Mouse (Mus musculus): Measurements from ENCODE around the gene Grid1.

Gene Grid1

DNA sequence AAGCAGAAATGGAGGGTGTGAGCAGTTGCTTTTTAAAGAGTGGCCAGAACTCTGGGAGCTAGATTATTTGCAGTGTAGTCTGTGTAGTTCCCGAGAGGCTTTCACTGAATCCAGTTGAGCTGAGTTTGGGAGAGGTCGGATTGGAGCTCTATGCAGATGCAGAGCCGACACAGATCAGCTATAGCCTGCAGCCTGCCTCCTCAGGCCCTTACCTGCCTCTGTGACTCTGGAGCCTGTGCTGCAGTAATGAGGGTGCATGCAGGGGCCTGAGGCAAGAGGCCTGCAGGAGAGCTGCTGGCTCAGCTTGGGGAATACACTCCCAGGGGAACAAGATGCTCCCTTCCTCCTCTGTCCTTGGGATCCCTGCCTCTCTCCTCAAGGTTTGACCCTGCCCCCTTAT is 296.0 kb downstream of the Grid1 start:
- no peak for DNase-seq (ENCODE audit: low spot score)

DNA sequence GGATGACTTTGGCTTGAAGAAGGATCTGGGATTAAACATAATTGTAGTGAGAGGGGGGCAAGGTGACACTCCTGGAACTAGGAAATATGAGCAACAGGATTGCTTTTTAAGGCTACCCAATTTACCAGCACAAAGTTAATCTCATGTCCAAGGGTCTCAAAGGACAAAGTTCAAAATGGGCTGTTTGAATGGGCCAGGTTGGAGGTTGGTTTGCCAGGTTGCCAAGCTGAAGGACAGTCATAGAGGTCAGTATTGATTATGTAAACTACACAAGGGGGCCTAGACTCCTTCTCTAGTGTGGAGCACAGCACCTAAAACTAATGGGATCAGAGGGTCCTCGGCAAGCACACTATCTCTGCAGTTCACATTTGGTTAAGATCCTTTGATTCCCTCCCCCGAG is 300.2 kb downstream of the Grid1 start:
- DNase-seq (ENCODE audit: low spot score) = no peak

DNA sequence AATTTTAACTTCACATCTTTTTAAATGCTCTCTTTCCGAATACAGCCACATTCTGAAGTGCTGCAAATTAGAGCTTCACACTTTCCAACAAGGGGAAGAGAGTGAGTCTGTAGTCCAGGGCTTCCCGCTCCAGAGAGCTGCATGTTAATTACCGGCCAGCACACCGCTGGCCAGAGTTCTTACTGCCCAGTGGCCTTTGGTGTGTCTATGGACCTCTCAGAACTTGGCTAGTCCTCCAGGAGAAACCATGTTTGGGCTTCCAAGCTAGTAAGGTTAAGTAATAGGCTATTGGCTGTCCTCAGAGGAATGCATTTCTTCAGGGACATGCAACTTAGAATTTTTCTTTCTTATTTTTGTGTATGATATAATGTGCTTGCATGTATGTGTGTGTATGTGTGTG is 301.0 kb downstream of the Grid1 start:
- no peak for DNase-seq (ENCODE audit: low spot score)

DNA sequence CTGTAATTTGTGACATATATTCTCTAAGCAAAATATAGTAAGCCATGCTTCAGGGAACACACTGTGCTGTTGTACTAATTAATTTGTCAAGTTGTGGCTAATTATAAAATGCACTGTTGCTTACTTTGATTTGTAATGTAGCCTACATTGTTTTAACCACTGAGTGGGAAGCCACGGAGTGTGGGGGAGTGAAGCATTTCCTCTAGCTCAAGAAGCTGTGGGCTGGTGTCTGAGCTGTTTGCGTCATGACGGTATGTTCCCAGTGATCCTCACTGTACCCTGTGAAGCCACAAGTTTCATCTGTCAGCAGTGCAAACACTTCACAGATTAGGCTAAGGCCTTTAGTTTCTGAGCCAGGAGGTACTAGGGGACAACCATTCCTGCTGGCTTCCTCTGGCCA is 302.2 kb downstream of the Grid1 start:
- DNase-seq (ENCODE audit: low spot score) = no peak

DNA sequence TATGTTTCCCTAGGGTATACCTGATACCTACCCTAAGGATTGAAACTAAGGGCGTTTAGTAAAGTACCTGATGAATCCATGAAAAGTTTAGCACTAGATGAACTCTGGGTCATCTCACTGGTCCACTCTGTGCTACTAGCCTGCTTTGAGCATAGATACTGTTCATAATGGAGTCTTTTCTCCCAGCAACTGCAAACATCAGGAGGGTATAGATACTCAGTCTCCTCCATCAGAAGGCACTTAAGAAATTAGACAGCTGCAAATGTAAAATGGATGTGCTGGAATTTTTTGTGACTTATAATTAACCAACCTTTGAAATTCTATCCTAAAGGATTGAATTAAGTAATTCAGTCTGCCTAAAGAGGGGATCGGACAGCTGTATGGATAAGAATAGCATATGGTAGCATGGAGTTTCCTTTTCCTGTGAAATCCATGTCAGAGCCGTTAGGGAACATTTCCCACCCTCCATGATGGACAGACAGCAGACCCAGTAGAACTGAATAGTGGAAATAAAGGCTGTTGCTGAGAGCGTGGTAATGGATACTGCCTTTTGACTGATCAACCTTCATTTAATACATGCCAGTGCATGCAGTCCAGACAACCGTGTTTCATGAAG is 303.5 kb downstream of the Grid1 start:
- DNase-seq (ENCODE audit: low spot score) = no peak

DNA sequence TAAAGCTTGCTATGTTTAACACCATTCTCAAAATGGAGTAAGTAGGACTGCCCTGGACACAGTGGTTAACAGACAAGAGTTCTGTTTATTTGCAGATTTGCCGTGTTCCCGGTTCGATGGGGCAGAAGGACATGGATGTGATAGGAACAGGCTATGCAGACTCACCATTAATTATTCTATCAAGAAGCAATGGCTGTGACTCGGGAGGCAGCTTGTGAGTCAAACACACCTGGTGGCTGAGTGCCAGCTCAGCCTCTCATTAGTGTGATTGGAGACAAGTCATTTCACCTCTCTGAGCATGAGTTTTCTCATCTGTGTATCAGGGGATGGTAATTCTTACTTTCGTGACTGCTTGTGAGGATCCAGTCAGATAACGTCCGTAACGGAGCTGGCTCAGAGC is 307.7 kb downstream of the Grid1 start:
- no peak for DNase-seq (ENCODE audit: low spot score)

DNA sequence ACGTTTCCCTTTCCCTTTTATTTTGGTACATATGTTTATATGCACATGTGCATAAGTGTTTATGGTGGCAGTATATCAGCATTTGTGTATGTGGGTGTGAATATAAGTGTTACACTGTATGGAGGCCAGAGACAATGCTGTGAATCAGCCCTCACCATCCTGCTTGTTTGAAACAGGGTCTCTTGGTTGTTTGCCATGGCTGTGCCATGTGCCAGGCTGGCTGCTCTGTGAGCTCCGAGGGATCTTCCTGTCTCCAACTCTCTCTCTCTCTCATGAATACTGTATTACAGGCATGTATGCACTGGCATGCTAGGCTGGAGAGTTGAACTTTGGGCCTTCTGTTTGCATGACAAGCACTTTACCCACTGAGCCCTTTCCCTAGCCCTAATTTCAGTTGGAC is 315.1 kb downstream of the Grid1 start:
- DNase-seq (ENCODE audit: low spot score) = no peak

DNA sequence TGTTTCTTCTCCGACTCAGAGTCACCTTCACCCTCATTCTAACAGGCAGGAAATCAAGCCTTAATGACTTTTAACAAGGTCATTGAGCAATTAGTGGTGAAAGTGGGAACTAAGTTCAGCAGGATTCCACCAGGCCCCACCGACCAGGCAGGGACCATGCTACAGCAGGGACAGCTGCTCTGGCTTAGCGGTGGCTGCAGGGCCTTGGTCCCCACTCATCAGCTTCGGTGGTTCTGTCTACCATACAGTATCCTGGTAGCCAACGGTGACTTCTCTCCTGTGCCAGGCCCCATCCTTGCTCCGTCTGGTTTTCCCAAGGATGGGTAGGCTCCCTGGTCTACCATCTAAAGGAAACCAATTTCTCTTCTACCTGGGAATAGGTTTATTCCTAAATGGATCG is 318.2 kb downstream of the Grid1 start:
- DNase-seq (ENCODE audit: low spot score) = no peak

DNA sequence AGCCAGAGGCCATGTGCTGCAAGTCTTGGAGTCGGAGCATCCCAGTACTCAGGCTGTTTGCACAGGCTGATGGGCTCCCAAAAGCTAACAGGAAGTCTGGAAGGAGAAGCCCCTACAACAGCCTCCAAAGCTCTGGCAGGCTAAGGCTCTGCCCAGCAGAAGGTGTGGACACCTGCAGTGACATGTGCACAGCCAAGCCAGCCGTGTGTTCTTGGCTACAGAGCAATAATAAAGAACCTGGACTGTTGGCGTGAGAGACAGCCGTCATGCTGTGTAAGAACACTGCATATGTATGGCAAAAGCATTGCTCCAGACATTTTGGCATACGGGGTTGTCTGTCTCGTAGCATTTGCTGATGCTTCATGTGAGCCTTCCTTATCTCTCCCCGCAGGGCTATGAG is 319.9 kb downstream of the Grid1 start:
- no peak for DNase-seq (ENCODE audit: low spot score)

DNA sequence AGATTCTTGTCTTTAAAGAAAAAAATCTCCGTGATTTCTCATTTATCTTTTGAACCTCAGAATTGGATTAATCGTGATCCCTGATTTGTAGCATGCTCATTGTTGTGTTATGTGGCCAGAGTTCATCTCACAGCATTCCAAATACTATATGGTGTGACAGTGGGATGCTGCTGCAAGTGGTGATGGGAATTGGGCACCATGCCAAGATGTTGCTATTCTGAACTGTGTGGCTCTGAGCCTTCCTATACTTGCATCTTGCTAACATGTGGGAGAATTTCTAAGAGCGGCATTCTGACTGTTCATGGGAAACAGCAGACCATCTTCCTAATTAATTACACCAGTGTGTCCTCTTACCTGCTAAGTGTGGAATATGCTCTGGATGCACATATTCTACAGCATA is 332.5 kb downstream of the Grid1 start:
- DNase-seq (ENCODE audit: low spot score) = no peak

DNA sequence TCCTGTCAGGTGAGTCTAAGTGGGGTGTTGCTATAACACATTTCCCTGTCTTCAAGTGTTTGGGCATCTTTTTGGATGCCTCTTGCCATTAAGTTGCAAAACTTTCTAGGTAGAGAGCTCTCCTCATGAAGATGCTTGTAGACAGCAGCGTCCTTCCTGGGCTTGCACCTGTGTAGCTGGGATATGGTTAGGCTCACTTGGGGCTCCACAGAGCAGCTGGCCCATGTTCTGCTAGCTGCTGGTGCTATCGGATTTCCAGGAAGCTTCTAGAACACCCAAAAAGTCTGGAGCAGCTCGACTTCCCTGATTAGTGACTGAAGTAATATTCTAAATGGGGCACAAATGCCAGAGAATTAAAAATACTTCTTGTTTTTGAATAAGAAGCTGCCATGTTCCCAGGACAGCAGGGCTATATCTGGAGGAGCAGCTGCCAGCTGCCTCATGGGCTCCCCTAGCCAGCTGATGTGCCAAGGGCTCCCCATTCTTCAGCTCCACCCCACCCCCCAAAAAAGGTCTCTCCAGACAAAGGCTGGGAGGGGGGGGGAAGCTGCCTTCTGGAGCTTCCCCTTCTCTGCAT is 333.9 kb downstream of the Grid1 start:
- no peak for DNase-seq (ENCODE audit: low spot score)

DNA sequence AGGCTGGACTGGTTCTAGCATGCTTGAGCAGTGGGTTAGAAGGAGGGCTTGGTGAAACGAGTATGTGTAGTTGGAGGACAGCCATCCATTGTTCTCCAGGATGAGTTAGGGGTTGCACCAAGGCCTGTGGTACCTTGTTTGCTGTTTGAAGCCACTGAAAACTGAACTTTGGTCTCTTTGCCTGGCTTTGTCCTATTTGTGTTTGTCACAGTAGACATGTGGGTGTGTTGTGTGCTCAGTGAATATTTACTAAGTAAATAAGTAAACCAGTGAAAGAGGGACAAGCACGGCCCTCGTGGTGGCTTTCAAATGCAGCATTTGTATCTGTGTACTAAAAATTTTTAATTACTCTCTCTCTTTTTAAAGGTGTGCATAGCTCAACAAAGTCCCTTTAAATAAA is 334.5 kb downstream of the Grid1 start:
- no peak for DNase-seq (ENCODE audit: low spot score)

DNA sequence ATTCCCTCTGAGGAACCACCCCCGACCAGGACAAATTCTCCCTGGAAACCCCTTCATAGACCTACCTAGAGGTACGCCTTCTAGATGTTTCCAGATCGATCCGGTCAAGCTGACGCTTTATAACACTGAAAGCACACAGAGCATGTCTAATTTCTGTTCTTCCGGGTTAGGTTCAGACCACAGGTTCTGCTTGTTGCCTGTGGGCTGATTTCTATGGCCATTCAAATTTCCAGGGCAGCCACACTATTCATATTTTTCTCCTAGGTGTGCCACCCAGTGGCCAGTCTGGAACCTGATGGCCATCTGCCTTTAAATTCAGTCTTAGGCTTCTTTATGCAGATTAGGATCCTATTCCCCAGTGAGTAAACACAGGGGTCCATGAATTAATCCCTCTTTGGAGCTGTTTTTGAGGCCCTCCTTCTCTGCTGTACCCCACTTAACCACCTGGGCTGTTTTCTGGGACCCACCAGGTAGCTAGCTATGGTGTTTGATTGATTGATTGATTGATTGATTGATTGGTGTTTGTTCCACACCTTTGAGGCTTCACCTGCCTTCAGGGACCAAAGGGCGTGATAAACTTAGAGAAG is 337.3 kb downstream of the Grid1 start:
- DNase-seq (ENCODE audit: low spot score) = no peak

DNA sequence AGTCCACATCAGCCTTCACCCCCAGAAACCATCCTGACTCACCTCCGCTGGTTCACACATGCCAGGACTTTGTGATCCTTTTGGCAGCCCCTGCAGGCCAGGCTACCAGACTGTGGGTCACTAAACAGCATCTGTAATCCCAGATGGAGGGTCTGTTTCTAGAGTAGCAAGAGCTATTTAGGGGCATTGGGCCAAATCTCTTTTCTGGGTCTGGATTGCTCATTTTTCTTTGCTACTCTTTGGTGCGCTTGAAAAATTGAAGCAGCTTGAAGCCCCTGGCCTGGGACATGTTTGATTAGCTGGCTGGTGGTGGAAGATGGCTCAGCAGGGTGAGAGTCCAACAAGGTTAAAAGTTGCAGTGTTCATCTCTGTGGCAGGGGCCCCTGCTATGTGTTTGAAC is 339.4 kb downstream of the Grid1 start:
- DNase-seq (ENCODE audit: low spot score) = no peak

DNA sequence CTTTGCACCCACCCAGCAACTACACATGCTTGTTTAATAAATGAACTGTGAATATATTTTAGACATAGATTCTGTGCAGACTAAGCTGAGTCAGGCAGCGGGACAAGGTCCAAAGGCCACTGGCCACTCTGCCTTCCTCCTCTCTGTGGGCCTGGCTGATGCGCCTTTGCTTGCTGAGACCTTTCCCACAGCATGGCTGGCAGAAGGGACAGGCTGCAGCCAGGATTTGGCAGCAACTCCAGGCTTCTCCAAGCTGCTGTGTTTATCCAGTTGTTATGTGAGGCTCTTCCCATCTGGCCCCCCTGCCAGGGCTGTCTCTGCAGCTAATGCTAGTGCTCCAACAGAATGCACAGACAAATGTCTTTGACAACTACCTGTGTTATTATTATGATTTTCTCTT is 347.5 kb downstream of the Grid1 start:
- DNase-seq (ENCODE audit: low spot score) = no peak

DNA sequence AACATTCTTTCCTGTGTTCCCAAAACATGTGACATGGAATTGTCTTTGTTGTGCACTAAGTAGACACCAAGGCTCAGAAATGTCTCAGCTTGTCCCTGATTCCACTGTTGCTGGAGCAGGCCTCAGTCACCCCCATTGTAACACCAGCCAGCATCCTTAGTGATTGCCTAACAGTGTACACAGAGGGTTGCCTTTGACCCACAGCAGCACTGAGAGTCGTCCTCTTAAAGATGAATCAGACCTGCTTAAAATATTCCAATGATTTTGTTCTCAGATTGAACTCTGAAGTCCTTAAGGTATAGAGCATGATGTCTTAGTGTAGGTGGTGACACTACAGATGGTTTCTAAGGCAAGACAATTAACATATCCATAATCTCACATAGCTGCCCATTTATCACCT is 354.0 kb downstream of the Grid1 start:
- no peak for DNase-seq (ENCODE audit: low spot score)

DNA sequence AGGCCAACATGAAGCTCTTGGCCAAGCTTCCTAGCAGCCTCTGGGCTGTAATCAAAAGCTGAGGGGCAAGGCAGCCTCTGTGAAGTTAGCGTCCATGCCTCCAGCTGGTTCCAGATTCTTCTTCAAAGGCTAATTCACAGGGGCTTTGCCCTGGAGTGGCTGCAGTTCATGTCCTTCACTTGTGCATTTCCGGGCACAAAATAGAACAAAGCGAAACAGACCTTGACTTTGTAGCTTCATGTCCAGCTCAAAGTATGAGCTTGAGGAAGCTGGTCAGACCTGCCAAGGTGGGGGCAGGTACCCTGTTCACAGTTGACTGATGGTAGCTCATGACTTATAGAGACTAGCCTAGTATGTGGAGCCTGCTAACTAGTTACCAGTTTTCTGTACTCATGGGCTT is 356.1 kb downstream of the Grid1 start:
- DNase-seq (ENCODE audit: low spot score) = no peak

DNA sequence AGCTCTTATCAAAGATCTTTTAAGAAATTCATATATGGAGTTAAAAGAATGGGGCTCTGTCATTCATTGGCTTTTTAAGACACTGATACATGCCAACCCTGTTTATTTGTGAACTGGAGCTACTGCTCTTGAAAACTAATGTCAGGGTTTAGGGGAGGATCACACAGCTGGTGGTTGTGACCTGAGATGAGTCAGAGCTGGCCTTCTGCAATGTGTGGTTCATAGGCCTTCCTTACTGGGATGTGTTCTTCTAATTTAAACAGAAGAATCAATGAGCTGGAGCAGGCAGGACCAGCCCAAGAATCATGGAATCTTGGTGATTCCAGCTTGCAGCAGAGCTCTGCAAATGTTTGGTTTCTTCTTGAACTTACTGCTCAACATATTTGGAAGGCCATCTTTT is 359.2 kb downstream of the Grid1 start:
- no peak for DNase-seq (ENCODE audit: low spot score)

DNA sequence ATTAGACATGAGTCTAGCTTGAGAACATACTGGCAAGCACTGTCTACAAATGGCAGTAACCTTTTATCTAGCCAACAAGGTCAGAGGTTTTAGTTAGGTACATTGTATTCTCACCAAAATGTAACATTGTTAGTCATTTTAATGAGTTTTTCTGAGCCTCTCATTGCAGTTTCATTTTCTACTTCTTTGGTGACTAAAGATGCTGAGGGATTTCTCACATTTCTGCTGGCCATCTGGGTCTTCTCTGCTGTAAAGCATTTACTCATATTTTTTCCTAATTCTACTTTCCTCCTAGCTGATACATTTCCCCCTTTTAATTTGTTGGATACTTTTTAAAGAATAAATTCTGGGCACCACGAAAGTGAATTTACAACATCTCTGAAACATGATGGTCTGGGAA is 365.5 kb downstream of the Grid1 start:
- no peak for DNase-seq (ENCODE audit: low spot score)

DNA sequence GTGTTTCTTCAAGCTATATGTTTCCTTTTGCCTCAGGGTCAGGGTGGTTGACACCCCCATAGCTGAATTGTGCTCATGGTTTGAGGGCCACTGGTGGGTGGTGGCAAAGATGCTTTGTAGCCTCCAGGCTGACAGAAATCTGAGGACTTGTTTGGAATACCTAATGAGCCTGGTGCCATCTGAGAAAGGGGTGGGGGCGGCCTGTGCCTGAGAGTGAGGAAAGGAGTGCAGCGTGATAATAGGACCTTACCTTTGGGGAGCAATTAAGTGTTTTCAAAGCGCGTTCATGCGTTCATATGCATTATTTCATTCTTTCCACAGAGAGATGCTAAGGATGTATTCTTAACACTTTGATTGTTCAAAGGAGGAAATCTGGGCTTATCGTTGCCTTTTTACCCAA is 372.3 kb downstream of the Grid1 start:
- no peak for DNase-seq (ENCODE audit: low spot score)

DNA sequence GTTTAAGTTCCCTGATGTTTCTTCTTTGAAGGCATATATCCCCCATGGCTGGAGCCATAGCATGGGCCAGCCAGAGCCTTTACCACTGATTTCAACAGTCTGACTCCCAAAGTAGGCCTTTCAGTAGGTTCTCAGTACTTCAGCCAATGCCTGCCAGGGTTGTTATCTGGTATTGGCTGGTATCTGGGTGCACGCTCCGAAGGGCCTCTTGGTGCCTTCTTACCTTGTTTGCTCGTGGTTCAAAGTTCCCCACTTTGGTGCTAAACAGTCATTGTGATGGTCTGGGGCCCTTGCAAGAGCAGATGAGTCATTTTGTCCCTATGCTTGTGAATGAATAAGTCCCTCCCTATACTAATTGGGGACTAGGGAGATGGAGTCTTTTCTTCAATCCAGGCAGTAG is 377.5 kb downstream of the Grid1 start:
- no peak for DNase-seq (ENCODE audit: low spot score)

DNA sequence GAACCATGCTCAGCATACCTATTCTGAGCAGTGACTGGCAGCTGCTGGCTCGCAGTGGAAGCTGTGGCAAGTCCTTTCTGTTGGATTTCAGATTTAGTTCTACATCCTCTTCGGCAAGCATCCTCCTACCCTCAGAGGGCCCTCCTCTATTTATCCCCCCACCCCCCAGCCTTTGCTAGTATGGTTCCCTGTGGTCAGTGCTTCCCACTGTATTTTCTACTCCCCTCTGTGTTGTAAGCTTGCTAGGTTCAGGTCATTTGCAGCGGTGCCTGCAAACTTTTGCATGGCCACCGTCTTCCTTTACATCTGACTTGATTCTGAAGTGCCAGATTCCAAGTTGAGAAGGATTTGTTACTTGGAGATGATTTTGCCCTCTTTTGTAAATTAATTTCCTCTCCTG is 378.5 kb downstream of the Grid1 start:
- DNase-seq (ENCODE audit: low spot score) = no peak

DNA sequence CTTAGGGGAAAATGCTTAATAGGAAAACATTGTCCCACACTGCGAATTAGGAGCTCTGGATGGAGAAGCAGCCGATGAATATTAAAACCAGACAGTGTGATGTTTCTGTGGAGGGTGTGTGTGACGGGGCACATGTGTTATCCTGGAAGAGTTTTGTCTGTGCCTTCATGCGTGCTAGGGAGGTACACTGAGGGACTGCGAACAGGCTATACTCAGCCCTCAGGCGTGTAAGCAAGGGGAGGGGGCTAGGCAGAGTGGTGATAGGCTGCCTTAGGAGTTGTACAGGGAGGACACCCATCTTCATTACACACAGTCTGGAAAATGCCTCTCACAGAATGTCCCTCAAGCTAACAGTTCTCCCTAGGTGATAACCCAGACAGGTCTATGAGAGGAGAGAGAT is 379.0 kb downstream of the Grid1 start:
- DNase-seq (ENCODE audit: low spot score) = no peak

DNA sequence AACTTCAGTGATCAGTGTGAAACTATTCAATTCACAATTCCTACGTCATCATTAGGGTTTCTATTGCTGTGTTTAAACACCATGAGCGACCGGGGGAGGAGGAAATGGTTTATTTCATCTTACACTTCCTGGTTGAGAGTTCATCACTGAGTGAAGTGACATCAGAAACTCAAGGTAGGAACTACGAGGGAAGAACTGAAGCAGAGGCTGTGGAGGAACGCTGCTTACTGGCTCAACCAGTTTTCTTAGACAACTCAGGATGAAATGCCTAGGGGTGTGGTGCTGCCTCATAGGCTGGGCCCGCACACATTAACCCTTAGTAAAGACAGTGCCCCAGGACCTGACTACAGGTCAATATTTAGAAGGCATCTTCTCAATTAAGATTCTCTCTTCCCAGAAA is 389.5 kb downstream of the Grid1 start:
- DNase-seq (ENCODE audit: low spot score) = no peak
